Mouse (Mus musculus): ENCODE measurements around the gene Hsbp1. TPM values are rescaled to one million over a fixed set of nuclear protein-coding genes. Genes with fewer than 3 reads are reported as not detected.
"Not testable (repeated sequence)": the region's sequence is repeated elsewhere in the genome, so short reads cannot be mapped to it uniquely, and the experiment has no call there.

Hsbp1 gene
- polyA plus RNA-seq, 1 experiment: 498 TPM

GRCm38 (mm10) chr8:119345683-119346075 lies 1.4 kb downstream of the Hsbp1 start:
- Histone ChIP-seq H3K27ac (ENCODE audit: insufficient read depth, low read length) (no peak overlapping the region), H3K4me1 (ENCODE audit: control insufficient read depth, insufficient read depth, low read length) (no peaks in the 10 kb centered on the region), H3K4me3 (ENCODE audit: insufficient read depth, low read length) (peak overlapping the region; percentile 42; the same call in 1 of the 2 replicates)
- TF ChIP-seq CTCF (IDR thresholded peaks at IDR 0.05; ENCODE audit: extremely low read depth, insufficient read depth, low read length) (no peak), POLR2A (IDR thresholded peaks at IDR 0.05; ENCODE audit: extremely low read depth, insufficient read depth, low read length) (no peak)

- TF ChIP-seq CTCF (IDR thresholded peaks at IDR 0.05; ENCODE audit: extremely low read depth, insufficient read depth, low read length) (no peak), POLR2A (IDR thresholded peaks at IDR 0.05; ENCODE audit: extremely low read depth, insufficient read depth, low read length) (no peak)
- Histone ChIP-seq H3K4me3 (ENCODE audit: insufficient read depth, low read length) (no peak overlapping the region), H3K27ac (ENCODE audit: insufficient read depth, low read length) (no peak overlapping the region), H3K4me1 (ENCODE audit: control insufficient read depth, insufficient read depth, low read length) (no peaks in the 10 kb centered on the region)
These were observed 7.4 kb downstream of the Hsbp1 start for GRCm38 (mm10) chr8:119351647-119352046.

GRCm38 (mm10) chr8:119352977-119353658 lies 8.8 kb downstream of the Hsbp1 start:
- H3K4me1 ChIP-seq (ENCODE audit: control insufficient read depth, insufficient read depth, low read length): no peaks in the 10 kb centered on the region
- TF ChIP-seq POLR2A (IDR thresholded peaks at IDR 0.05; ENCODE audit: extremely low read depth, insufficient read depth, low read length) (no peak), CTCF (IDR thresholded peaks at IDR 0.05; ENCODE audit: extremely low read depth, insufficient read depth, low read length) (no peak)
- H3K27ac ChIP-seq (ENCODE audit: insufficient read depth, low read length): no peak overlapping the region
- H3K4me3 ChIP-seq (ENCODE audit: insufficient read depth, low read length): no peak overlapping the region

GRCm38 (mm10) chr8:119353659-119354023 lies 9.4 kb downstream of the Hsbp1 start:
- H3K4me1 ChIP-seq (ENCODE audit: control insufficient read depth, insufficient read depth, low read length): no peaks in the 10 kb centered on the region
- H3K4me3 ChIP-seq (ENCODE audit: insufficient read depth, low read length): no peak overlapping the region
- no peak overlapping the region for H3K27ac ChIP-seq (ENCODE audit: insufficient read depth, low read length)
- TF ChIP-seq POLR2A (IDR thresholded peaks at IDR 0.05; ENCODE audit: extremely low read depth, insufficient read depth, low read length): no peak
- no peak for TF ChIP-seq CTCF (IDR thresholded peaks at IDR 0.05; ENCODE audit: extremely low read depth, insufficient read depth, low read length)

- not testable (repeated sequence) for H3K27ac ChIP-seq (ENCODE audit: insufficient read depth, low read length); H3K4me1 ChIP-seq (ENCODE audit: control insufficient read depth, insufficient read depth, low read length); H3K4me3 ChIP-seq (ENCODE audit: insufficient read depth, low read length)
- peak; percentile 39 for TF ChIP-seq CTCF (IDR thresholded peaks at IDR 0.05; ENCODE audit: extremely low read depth, insufficient read depth, low read length)
These were observed 12.3 kb downstream of the Hsbp1 start for GRCm38 (mm10) chr8:119356631-119357030.

- H3K4me3 ChIP-seq (ENCODE audit: insufficient read depth, low read length): no peak overlapping the region
- TF ChIP-seq POLR2A (IDR thresholded peaks at IDR 0.05; ENCODE audit: extremely low read depth, insufficient read depth, low read length): no peak
- H3K27ac ChIP-seq (ENCODE audit: insufficient read depth, low read length): no peak overlapping the region
- H3K4me1 ChIP-seq (ENCODE audit: control insufficient read depth, insufficient read depth, low read length): no peaks in the 10 kb centered on the region
These were observed 13.9 kb downstream of the Hsbp1 start for GRCm38 (mm10) chr8:119358175-119358574.

- H3K4me1 ChIP-seq (ENCODE audit: control insufficient read depth, insufficient read depth, low read length): no peaks in the 10 kb centered on the region
- peak; percentile 28 for TF ChIP-seq CTCF (IDR thresholded peaks at IDR 0.05; ENCODE audit: extremely low read depth, insufficient read depth, low read length)
- TF ChIP-seq POLR2A (IDR thresholded peaks at IDR 0.05; ENCODE audit: extremely low read depth, insufficient read depth, low read length): no peak
- H3K4me3 ChIP-seq (ENCODE audit: insufficient read depth, low read length): no peak overlapping the region
- no peak overlapping the region for H3K27ac ChIP-seq (ENCODE audit: insufficient read depth, low read length)
These were observed 14.5 kb downstream of the Hsbp1 start for GRCm38 (mm10) chr8:119358836-119359235.

GRCm38 (mm10) chr8:119360686-119361295 lies 16.5 kb downstream of the Hsbp1 start:
- TF ChIP-seq CTCF (IDR thresholded peaks at IDR 0.05; ENCODE audit: extremely low read depth, insufficient read depth, low read length) (no peak), POLR2A (IDR thresholded peaks at IDR 0.05; ENCODE audit: extremely low read depth, insufficient read depth, low read length) (no peak)
- H3K4me3 ChIP-seq (ENCODE audit: insufficient read depth, low read length): no peak overlapping the region
- H3K27ac ChIP-seq (ENCODE audit: insufficient read depth, low read length): no peak overlapping the region
- H3K4me1 ChIP-seq (ENCODE audit: control insufficient read depth, insufficient read depth, low read length): no peaks in the 10 kb centered on the region

GRCm38 (mm10) chr8:119374716-119375115 lies 30.4 kb downstream of the Hsbp1 start:
- not testable (repeated sequence) for H3K4me1 ChIP-seq (ENCODE audit: control insufficient read depth, insufficient read depth, low read length); H3K27ac ChIP-seq (ENCODE audit: insufficient read depth, low read length); H3K4me3 ChIP-seq (ENCODE audit: insufficient read depth, low read length)

GRCm38 (mm10) chr8:119378476-119378875 lies 34.2 kb downstream of the Hsbp1 start:
- H3K4me1 ChIP-seq (ENCODE audit: control insufficient read depth, insufficient read depth, low read length): no peaks in the 10 kb centered on the region
- H3K4me3 ChIP-seq (ENCODE audit: insufficient read depth, low read length): no peak overlapping the region
- no peak overlapping the region for H3K27ac ChIP-seq (ENCODE audit: insufficient read depth, low read length)
- TF ChIP-seq POLR2A (IDR thresholded peaks at IDR 0.05; ENCODE audit: extremely low read depth, insufficient read depth, low read length) (no peak), CTCF (IDR thresholded peaks at IDR 0.05; ENCODE audit: extremely low read depth, insufficient read depth, low read length) (no peak)

All from cortical plate, adult 2 months (tissue).